Mouse (Mus musculus) retina, adult 2 months (tissue): ENCODE measurements around the gene Btn2a2.

Experiments used
- DNase-seq: peaks from one replicate; pipeline ENCODE4 v3.0.0-alpha.2; 2012; ENCODE audit warnings: low read depth, low spot score

Btn2a2 gene

GRCm38 (mm10) chr13:23448758-23449157, 39.9 kb downstream of the Btn2a2 start:
- DNase-seq, result no peak

GRCm38 (mm10) chr13:23446498-23446952, 42.1 kb downstream of the Btn2a2 start:
- no peak for DNase-seq

- peak; percentile 88 for DNase-seq
Observed at GRCm38 (mm10) chr13:23445561-23446320, 42.9 kb downstream of the Btn2a2 start.

GRCm38 (mm10) chr13:23445156-23445555, 43.5 kb downstream of the Btn2a2 start:
- DNase-seq, result no peak

GRCm38 (mm10) chr13:23444451-23444850, 44.2 kb downstream of the Btn2a2 start:
- DNase-seq, result no peak

GRCm38 (mm10) chr13:23439901-23440300, 48.8 kb downstream of the Btn2a2 start:
- DNase-seq, result no peak

GRCm38 (mm10) chr13:23438521-23438920, 50.1 kb downstream of the Btn2a2 start:
- no peak for DNase-seq

GRCm38 (mm10) chr13:23437908-23438307, 50.7 kb downstream of the Btn2a2 start:
- DNase-seq, result no peak

- DNase-seq, result no peak
Observed at GRCm38 (mm10) chr13:23436861-23437822, 51.5 kb downstream of the Btn2a2 start.

GRCm38 (mm10) chr13:23436231-23436661, 52.4 kb downstream of the Btn2a2 start:
- no peak for DNase-seq

GRCm38 (mm10) chr13:23435676-23436075, 53.0 kb downstream of the Btn2a2 start:
- no peak for DNase-seq

- no peak for DNase-seq
Observed at GRCm38 (mm10) chr13:23435241-23435640, 53.4 kb downstream of the Btn2a2 start.

GRCm38 (mm10) chr13:23434426-23434825, 54.2 kb downstream of the Btn2a2 start:
- DNase-seq, result no peak

- no peak for DNase-seq
Observed at GRCm38 (mm10) chr13:23433801-23434200, 54.9 kb downstream of the Btn2a2 start.

GRCm38 (mm10) chr13:23433206-23433605, 55.5 kb downstream of the Btn2a2 start:
- DNase-seq, result no peak

- DNase-seq, result peak; percentile 99
Observed at GRCm38 (mm10) chr13:23432562-23433201, 56.0 kb downstream of the Btn2a2 start.

- DNase-seq, result no peak
Observed at GRCm38 (mm10) chr13:23431351-23431771, 57.3 kb downstream of the Btn2a2 start.

GRCm38 (mm10) chr13:23430734-23431133, 57.9 kb downstream of the Btn2a2 start:
- no peak for DNase-seq

GRCm38 (mm10) chr13:23429771-23430380, 58.8 kb downstream of the Btn2a2 start:
- no peak for DNase-seq

GRCm38 (mm10) chr13:23428166-23428993, 60.3 kb downstream of the Btn2a2 start:
- no peak for DNase-seq
